Mouse (Mus musculus): ENCODE results near the gene Zfp953. TPM values are rescaled to one million over a fixed set of nuclear protein-coding genes. Genes with fewer than 3 reads are reported as not detected.
"Not testable (repeated sequence)": the region's sequence is repeated elsewhere in the genome, so short reads cannot be mapped to it uniquely, and the experiment has no call there.

Zfp953 gene
- 0.64 and 0.72 TPM in 2 replicates for polyA plus RNA-seq (2015; fragmentation: Nextera tagmentation; extraction: Ambion mirVana)

DNA sequence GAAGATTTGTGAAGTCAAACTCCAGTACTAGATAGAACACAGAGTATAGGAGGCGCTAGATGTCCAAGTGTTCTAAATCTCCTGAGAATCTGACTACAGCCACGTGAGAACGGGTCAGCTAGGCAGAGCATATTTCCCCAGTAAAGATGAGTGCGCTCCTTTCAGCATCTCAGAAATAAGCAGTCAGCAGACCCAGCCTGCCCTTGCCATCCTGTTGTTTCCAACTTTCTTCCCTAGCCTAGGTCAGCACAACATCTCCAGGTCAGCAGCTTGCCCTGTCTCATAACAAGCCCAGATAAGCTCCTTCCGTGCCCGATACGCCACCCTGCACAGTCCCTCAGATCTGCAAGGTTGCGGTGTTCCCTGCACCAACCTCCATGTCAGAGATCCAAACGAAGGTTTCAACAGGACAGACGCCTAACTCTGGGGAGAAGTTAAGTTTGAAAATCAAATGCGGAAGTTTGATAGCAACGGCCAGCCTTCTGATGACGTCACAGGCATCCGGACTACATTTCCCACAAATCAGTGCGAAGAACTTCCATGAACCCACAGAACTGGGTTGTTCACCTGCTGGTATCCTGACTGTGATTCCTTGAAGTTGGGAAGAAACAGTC lies at the start of gene Zfp953, which contains the start of gene Gm28044:
Gene Zfp953 (minus strand): TSS at position 475 of the 614 bp plus-strand sequence.
Gene Gm28044 (minus strand): TSS at position 406 of the 614 bp plus-strand sequence.
- peak within 1 kb of the TSS; percentile 67 for H3K4me3 ChIP-seq
- H3K4me1 ChIP-seq: peaks cover 11% of the 10 kb centered on the region
- 0% methylated on average over 15 of the region's 15 CpGs for WGBS
- H3K9ac ChIP-seq (replicated peaks): peak within 1 kb of the TSS; percentile 48
- no peak within 1 kb of the TSS for H3K27ac ChIP-seq (replicated peaks)
- ATAC-seq (replicated peaks): peak; percentile 94
- H3K36me3 ChIP-seq: no peaks in the 10 kb centered on the region
- H3K4me2 ChIP-seq (replicated peaks): peak within 1 kb of the TSS; percentile 79
- H3K27me3 ChIP-seq: no peaks in the 10 kb centered on the region
- no peaks in the 10 kb centered on the region for H3K9me3 ChIP-seq

GRCm38 (mm10) chr13:67399183-67399903 lies 38.9 kb upstream of the Zfp953 start, which contains the start of gene Zfp429:
TSS of gene Zfp429 (minus strand) at chr13:67399819.
- not testable (repeated sequence) for H3K4me1 ChIP-seq; H3K27me3 ChIP-seq; H3K27ac ChIP-seq (replicated peaks); H3K9me3 ChIP-seq; H3K36me3 ChIP-seq
- WGBS: 3% methylated on average over 16 of the region's 16 CpGs
- Histone ChIP-seq H3K9ac (replicated peaks) (peak within 1 kb of the TSS; percentile 55), H3K4me3 (peak within 1 kb of the TSS; percentile 61), H3K4me2 (replicated peaks) (peak within 1 kb of the TSS; percentile 70)
- peak; percentile 97 for ATAC-seq (replicated peaks)

DNA sequence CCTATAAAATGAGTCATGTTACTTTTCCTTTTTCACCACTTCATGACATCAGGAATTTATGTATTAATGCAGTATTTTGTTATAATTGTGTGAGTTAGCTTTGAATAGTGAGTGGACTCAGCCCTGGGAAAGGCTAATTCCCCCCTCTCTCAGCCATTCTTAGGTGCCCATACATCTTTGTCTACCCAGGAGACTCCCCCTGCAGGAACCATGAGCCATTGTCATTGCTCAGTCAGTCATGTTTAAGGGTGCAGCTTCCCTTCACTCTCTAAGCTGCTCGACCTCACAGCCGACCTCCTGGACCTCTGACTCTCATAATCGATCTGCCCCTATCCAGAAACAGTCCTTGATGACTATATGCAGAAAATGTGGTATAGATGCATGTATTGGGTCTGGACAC lies 15.8 kb upstream of the Zfp953 start:
- not testable (repeated sequence) for H3K27ac ChIP-seq (replicated peaks); ATAC-seq (replicated peaks); H3K9ac ChIP-seq (replicated peaks); H3K27me3 ChIP-seq; H3K4me2 ChIP-seq (replicated peaks); H3K9me3 ChIP-seq; H3K36me3 ChIP-seq; H3K4me1 ChIP-seq; H3K4me3 ChIP-seq
- 51% methylated on average over 3 of the region's 3 CpGs for WGBS

DNA sequence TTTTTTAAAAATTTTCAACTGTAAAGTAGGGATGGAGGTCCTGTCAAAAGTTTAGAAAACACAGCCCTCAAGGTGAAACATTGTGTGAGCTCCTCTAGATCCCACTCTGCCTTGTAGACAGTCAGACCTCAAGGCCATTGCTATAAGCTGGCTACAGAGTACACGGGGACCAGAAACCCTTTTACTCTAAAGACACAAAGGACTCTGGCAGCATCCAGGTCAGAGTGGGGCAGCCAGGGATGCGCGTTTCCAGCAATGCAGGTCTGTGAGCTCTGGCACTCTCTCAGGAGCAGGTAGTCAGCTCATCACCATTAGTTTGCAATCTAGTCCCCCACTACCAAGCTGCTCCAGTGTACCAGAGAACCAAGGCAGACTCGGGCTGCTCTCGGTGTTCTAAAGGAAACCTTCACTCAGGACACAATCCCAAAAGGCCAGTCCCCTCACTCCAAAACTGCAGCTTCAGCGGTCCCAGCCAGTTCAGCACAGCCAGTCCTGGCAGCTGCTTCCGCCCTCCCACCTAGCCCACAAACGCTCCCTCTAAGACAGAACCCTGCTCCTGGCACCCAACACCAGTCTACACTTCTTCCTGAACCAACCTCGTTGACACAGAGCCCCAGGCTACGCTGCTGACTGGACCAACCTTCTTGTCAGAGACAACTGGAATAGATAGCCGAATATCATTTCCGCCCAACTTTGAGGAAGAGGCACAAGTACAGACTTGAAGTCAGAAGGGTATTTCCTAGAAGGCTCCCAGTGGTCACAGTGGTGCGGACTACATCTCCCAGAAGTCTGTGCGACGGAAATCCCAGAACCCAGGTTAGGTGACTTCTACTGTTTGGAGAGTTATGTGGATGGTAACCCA lies 14.9 kb upstream of the Zfp953 start, which contains the start of the genes Gm28041 and Zfp456:
Gene Gm28041 (minus strand): TSS at position 684 of the 862 bp plus-strand sequence.
Gene Zfp456 (minus strand): TSS at position 761 of the 862 bp plus-strand sequence.
- not testable (repeated sequence) for H3K36me3 ChIP-seq; H3K27me3 ChIP-seq; H3K9me3 ChIP-seq; H3K4me1 ChIP-seq; H3K27ac ChIP-seq (replicated peaks)
- H3K4me2 ChIP-seq (replicated peaks): peak within 1 kb of the TSS; percentile 49
- 18% methylated on average over 13 of the region's 15 CpGs for WGBS
- ATAC-seq (replicated peaks): peak; percentile 94
- H3K9ac ChIP-seq (replicated peaks): peak within 1 kb of the TSS; percentile 32; the same call in 1 of the 2 replicates
- peak within 1 kb of the TSS; percentile 37 for H3K4me3 ChIP-seq

- Histone ChIP-seq H3K9me3 (no peaks in the 10 kb centered on the region), H3K4me3 (no peak overlapping the region), H3K27me3 (no peaks in the 10 kb centered on the region), H3K27ac (replicated peaks) (no peak overlapping the region), H3K4me1 (no peaks in the 10 kb centered on the region), H3K9ac (replicated peaks) (no peak overlapping the region), H3K4me2 (replicated peaks) (no peak overlapping the region), H3K36me3 (no peaks in the 10 kb centered on the region)
- ATAC-seq (replicated peaks): no peak
These were observed 8.6 kb downstream of the Zfp953 start for GRCm38 (mm10) chr13:67351854-67352253.

GRCm38 (mm10) chr13:67343422-67343821 lies 17.0 kb downstream of the Zfp953 start:
- H3K36me3 ChIP-seq: no peaks in the 10 kb centered on the region
- no peak overlapping the region for H3K9ac ChIP-seq (replicated peaks)
- no peak overlapping the region for H3K4me2 ChIP-seq (replicated peaks)
- 89% methylated on average over 2 of the region's 2 CpGs for WGBS
- H3K4me3 ChIP-seq: no peak overlapping the region
- no peak for ATAC-seq (replicated peaks)
- no peaks in the 10 kb centered on the region for H3K27me3 ChIP-seq
- H3K9me3 ChIP-seq: no peaks in the 10 kb centered on the region
- H3K27ac ChIP-seq (replicated peaks): no peak overlapping the region
- H3K4me1 ChIP-seq: no peaks in the 10 kb centered on the region

DNA sequence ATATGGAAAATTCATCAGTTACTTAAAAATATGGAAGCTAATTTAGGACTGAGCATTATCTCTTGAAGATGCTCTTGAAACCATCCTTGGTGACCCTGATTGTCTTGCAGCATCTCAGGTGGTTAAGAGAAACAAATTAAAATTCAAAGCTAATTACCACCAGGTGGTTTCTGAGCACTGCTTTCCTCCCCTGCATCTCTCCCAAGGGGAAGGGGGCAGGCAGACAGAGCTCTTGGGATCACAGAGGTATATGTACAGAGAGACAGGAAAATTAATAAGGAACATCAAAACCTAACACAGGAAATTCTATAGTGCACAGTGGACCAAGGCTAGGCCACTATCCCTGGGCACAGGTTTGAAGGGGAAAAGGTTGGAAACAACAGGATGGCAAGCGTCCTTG lies 27.5 kb downstream of the Zfp953 start:
- peaks cover 13% of the 10 kb centered on the region for H3K4me1 ChIP-seq
- peak overlapping the region; percentile 50 for H3K4me3 ChIP-seq
- H3K36me3 ChIP-seq: no peaks in the 10 kb centered on the region
- H3K27ac ChIP-seq (replicated peaks): no peak overlapping the region
- 68% methylated on average over 1 of the region's 1 CpGs for WGBS
- H3K27me3 ChIP-seq: no peaks in the 10 kb centered on the region
- H3K9ac ChIP-seq (replicated peaks): 0 out of 2 replicates have a peak overlapping the region, but pooled peaks have one; percentile 49
- peak overlapping the region; percentile 78 for H3K4me2 ChIP-seq (replicated peaks)
- no peaks in the 10 kb centered on the region for H3K9me3 ChIP-seq
- ATAC-seq (replicated peaks): peak; percentile 58

- ATAC-seq (replicated peaks): peak; percentile 92
- Histone ChIP-seq H3K4me1 (peaks cover 13% of the 10 kb centered on the region), H3K9me3 (no peaks in the 10 kb centered on the region), H3K4me3 (peak within 1 kb of the TSS; percentile 50), H3K9ac (replicated peaks) (peak within 1 kb of the TSS; percentile 49), H3K27ac (replicated peaks) (no peak within 1 kb of the TSS), H3K36me3 (no peaks in the 10 kb centered on the region), H3K27me3 (no peaks in the 10 kb centered on the region), H3K4me2 (replicated peaks) (peak within 1 kb of the TSS; percentile 78)
- 15% methylated on average over 17 of the region's 17 CpGs for WGBS
These were observed 28.2 kb downstream of the Zfp953 start, which contains the start of gene Zfp595 for GRCm38 (mm10) chr13:67332019-67332724. TSS of gene Zfp595 (minus strand) at chr13:67332570.

DNA sequence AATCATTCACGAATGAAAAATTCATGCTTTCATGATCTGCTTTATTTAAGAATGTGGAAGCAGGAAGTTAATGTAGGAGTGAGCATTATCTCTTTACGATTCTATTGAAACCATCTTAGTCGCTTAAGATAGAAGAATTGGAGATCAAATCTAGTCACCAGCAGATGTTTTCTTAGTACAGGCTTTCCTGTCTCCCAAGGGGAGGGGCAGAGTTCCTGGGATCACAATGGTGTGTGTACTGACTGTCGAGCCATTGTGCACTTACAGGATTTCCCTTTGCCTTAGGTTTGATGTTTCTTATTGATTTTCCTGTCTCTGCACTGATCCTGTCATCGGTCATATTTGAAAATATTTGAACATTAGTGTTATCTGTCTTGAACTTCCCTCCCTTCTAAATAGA lies 53.7 kb downstream of the Zfp953 start:
- WGBS: 27% methylated on average over 5 of the region's 5 CpGs

GRCm38 (mm10) chr13:67305822-67306672 lies 54.4 kb downstream of the Zfp953 start, which contains the start of gene Zfp457:
TSS of gene Zfp457 (minus strand) at chr13:67306485.
- Histone ChIP-seq H3K27me3 (no peaks in the 10 kb centered on the region), H3K27ac (replicated peaks) (peak within 1 kb of the TSS; percentile 31), H3K9ac (replicated peaks) (peak within 1 kb of the TSS; percentile 69), H3K36me3 (no peaks in the 10 kb centered on the region), H3K4me1 (peaks cover 11% of the 10 kb centered on the region), H3K4me3 (peak within 1 kb of the TSS; percentile 59), H3K9me3 (no peaks in the 10 kb centered on the region), H3K4me2 (replicated peaks) (peak within 1 kb of the TSS; percentile 89)
- ATAC-seq (replicated peaks): peak; percentile 99
- WGBS: 9% methylated on average over 16 of the region's 16 CpGs

More for the DNA sequence above, 53.7 kb downstream of the Zfp953 start:
- peak overlapping the region; percentile 89 for H3K4me2 ChIP-seq (replicated peaks)
- peaks cover 11% of the 10 kb centered on the region for H3K4me1 ChIP-seq
- H3K27ac ChIP-seq (replicated peaks): peak overlapping the region; percentile 31
- H3K9me3 ChIP-seq: no peaks in the 10 kb centered on the region
- peak overlapping the region; percentile 59 for H3K4me3 ChIP-seq
- peak; percentile 69 for ATAC-seq (replicated peaks)
- H3K9ac ChIP-seq (replicated peaks): peak overlapping the region; percentile 69
- H3K27me3 ChIP-seq: no peaks in the 10 kb centered on the region
- no peaks in the 10 kb centered on the region for H3K36me3 ChIP-seq
